26 mouse cellular contexts compared by ENCODE assay signal in the genomic region with DNA sequence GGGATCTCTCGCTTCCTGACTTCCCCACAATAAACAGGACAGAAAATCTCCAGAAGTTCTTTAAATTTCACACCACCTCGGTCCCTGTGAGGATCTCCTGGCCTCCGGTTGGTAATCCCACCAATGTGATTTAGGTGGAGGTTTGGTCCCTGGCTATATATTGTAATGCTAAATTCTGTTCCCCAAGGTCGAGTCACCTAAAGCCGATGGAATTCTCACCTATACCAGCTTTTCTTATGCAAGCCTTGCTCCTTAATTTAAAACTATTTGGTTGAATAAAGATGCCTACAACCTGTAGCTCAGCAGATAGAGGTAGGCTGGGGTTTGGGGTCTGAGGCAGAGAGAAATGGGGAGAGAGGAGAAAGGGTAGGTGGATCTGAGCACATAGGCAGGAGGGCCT. TPM values are rescaled to one million over a fixed set of nuclear protein-coding genes. Genes with fewer than 3 reads are reported as not detected.
DNase-seq lines count a peak whose midpoint lies in the region; ATAC-seq and TF ChIP-seq lines count a peak whose summit lies in the region.
"Had no signal": no experiment of that assay in that cellular context is flagged by ENCODE, and none has a peak within 500 bp of the region (broad histone marks: within the 10 kb centered on the region; RNA-seq: fewer than 3 reads in every experiment).

No protein-coding gene starts in this region.

- TF ChIP-seq EP300 in liver, postnatal 0 days (IDR thresholded peaks at IDR 0.05; ENCODE audit: low read depth): no peak

- H3K36me3 ChIP-seq in E14TG2a.4 (ENCODE audit: insufficient read depth, low read length): peaks cover 81% of the 10 kb centered on the region
- H3K36me3 ChIP-seq in intestine, postnatal 0 days (ENCODE audit: control insufficient read depth, insufficient read depth): peaks cover 54% of the 10 kb centered on the region
- peaks cover 14% of the 10 kb centered on the region for H3K36me3 ChIP-seq in heart, embryonic 11.5 days (ENCODE audit: control insufficient read depth, insufficient read depth, low read length)
- peaks cover 48% of the 10 kb centered on the region for H3K36me3 ChIP-seq in liver, postnatal 0 days (replicated peaks; ENCODE audit: insufficient read depth, low read length)

- no peak for TF ChIP-seq CTCF in E14TG2a.4 (conservative IDR thresholded peaks at IDR 0.05; ENCODE audit: low read length)
- no peak for TF ChIP-seq CTCF in intestine, postnatal 0 days (IDR thresholded peaks at IDR 0.05; ENCODE audit: low read depth)
- no peak for TF ChIP-seq CTCF in liver, postnatal 0 days (IDR thresholded peaks at IDR 0.05; ENCODE audit: low read depth)

- no peak for ATAC-seq in intestine, postnatal 0 days
- ATAC-seq in heart, embryonic 11.5 days (replicated peaks; ENCODE audit: insufficient number of reproducible peaks, low FRiP score, low TSS enrichment): no peak
- no peak for ATAC-seq in liver, postnatal 0 days
- ATAC-seq: activated CD4-positive, CD25-positive, alpha-beta regulatory T cell, adult 4 months; CD4-positive, CD25-positive, alpha-beta regulatory T cell, adult 4 months; forebrain, embryonic 13.5 days; forebrain, embryonic 15.5 days; forebrain, postnatal 0 days; Patski had no signal

- no peak overlapping the region for H3K27ac ChIP-seq in intestine, postnatal 0 days (ENCODE audit: low read depth, low read length)
- no peak overlapping the region for H3K27ac ChIP-seq in heart, embryonic 11.5 days (ENCODE audit: low read depth, low read length)
- no peak overlapping the region for H3K27ac ChIP-seq in liver, postnatal 0 days (ENCODE audit: low read depth)
- H3K27ac ChIP-seq: embryonic facial prominence, embryonic 10.5 days; embryonic facial prominence, embryonic 12.5 days; forebrain, embryonic 13.5 days; forebrain, embryonic 15.5 days had no signal

- no peak overlapping the region for H3K4me2 ChIP-seq in intestine, postnatal 0 days (replicated peaks; ENCODE audit: low read depth)
- no peak overlapping the region for H3K4me2 ChIP-seq in heart, embryonic 11.5 days
- H3K4me2 ChIP-seq in liver, postnatal 0 days (ENCODE audit: low read depth, low read length): no peak overlapping the region
- H3K4me2 ChIP-seq: embryonic facial prominence, embryonic 12.5 days; forebrain, embryonic 13.5 days; forebrain, embryonic 15.5 days had no signal

- WGBS in intestine, postnatal 0 days: 70% methylated on average over 5 of the region's 5 CpGs
- WGBS in heart, embryonic 11.5 days (ENCODE audit: insufficient replicate concordance): 65% methylated on average over 5 of the region's 5 CpGs
- WGBS in liver, postnatal 0 days (ENCODE audit: insufficient replicate concordance): 77% methylated on average over 5 of the region's 5 CpGs

- H3K9me3 ChIP-seq in E14TG2a.4 (ENCODE audit: low read length): no peaks in the 10 kb centered on the region
- no peaks in the 10 kb centered on the region for H3K9me3 ChIP-seq in intestine, postnatal 0 days (ENCODE audit: control insufficient read depth)
- H3K9me3 ChIP-seq in heart, embryonic 11.5 days (replicated peaks; ENCODE audit: control insufficient read depth, low read length): no peaks in the 10 kb centered on the region
- H3K9me3 ChIP-seq in liver, postnatal 0 days (ENCODE audit: low read length): no peaks in the 10 kb centered on the region
- H3K9me3 ChIP-seq: embryonic facial prominence, embryonic 10.5 days; embryonic facial prominence, embryonic 12.5 days; forebrain, embryonic 13.5 days; forebrain, embryonic 15.5 days; G1E had no signal

- H3K4me1 ChIP-seq in E14TG2a.4 (replicated peaks; ENCODE audit: low read depth, low read length): peaks cover 91% of the 10 kb centered on the region
- peaks cover 4% of the 10 kb centered on the region; the same call in 1 of the 2 replicates for H3K4me1 ChIP-seq in intestine, postnatal 0 days (replicated peaks; ENCODE audit: control insufficient read depth, insufficient read depth, low read length)
- H3K4me1 ChIP-seq in heart, embryonic 11.5 days (ENCODE audit: control insufficient read depth, insufficient read depth, low read length): peaks cover 4% of the 10 kb centered on the region; the same call in 1 of the 2 replicates
- H3K4me1 ChIP-seq in liver, postnatal 0 days (ENCODE audit: insufficient read depth): peaks cover 9% of the 10 kb centered on the region; the same call in 1 of the 2 replicates

- H3K27me3 ChIP-seq in E14TG2a.4 (ENCODE audit: insufficient read depth, low read length): no peaks in the 10 kb centered on the region
- no peaks in the 10 kb centered on the region for H3K27me3 ChIP-seq in intestine, postnatal 0 days (replicated peaks; ENCODE audit: control insufficient read depth, insufficient read depth, low read length)
- H3K27me3 ChIP-seq in heart, embryonic 11.5 days (ENCODE audit: control insufficient read depth, insufficient read depth, low read length): no peaks in the 10 kb centered on the region
- H3K27me3 ChIP-seq in liver, postnatal 0 days (ENCODE audit: insufficient read depth, low read length): no peaks in the 10 kb centered on the region
- H3K27me3 ChIP-seq: CH12.LX; embryonic facial prominence, embryonic 12.5 days; forebrain, embryonic 13.5 days; forebrain, embryonic 15.5 days; Patski had no signal

- no peak overlapping the region for H3K9ac ChIP-seq in intestine, postnatal 0 days (ENCODE audit: low read depth, low read length)
- H3K9ac ChIP-seq in heart, embryonic 11.5 days (ENCODE audit: low read depth, low read length): no peak overlapping the region
- no peak overlapping the region for H3K9ac ChIP-seq in liver, postnatal 0 days (replicated peaks)
- H3K9ac ChIP-seq: embryonic facial prominence, embryonic 12.5 days; forebrain, embryonic 13.5 days; forebrain, embryonic 15.5 days; forebrain, postnatal 0 days had no signal

- DNase-seq in ES-CJ7 (ENCODE audit: low read depth, low spot score): peak; percentile 63
- peak; percentile 92 for DNase-seq in R1 (ENCODE audit: low read depth, low spot score)
- no peak for DNase-seq in liver, postnatal 0 days
- DNase-seq: adrenal gland, adult 8-10 months; adrenal gland, postnatal 14 days; adrenal gland, postnatal 36 days; B cell, adult 2 months; cerebellum, adult 11-12 months; cerebellum, adult 2 months; cerebellum, adult 9-10 months; cerebellum, postnatal 10 days; cerebellum, postnatal 25 days; forebrain, postnatal 0 days had no signal

- H3K4me3 ChIP-seq in E14TG2a.4 (replicated peaks; ENCODE audit: low read length): peak overlapping the region; percentile 49
- no peak overlapping the region for H3K4me3 ChIP-seq in intestine, postnatal 0 days (ENCODE audit: low read depth, low read length)
- no peak overlapping the region for H3K4me3 ChIP-seq in heart, embryonic 11.5 days (ENCODE audit: low read depth, low read length)
- no peak overlapping the region for H3K4me3 ChIP-seq in liver, postnatal 0 days (ENCODE audit: low read depth, low read length)
- H3K4me3 ChIP-seq: embryonic facial prominence, embryonic 10.5 days; embryonic facial prominence, embryonic 12.5 days; forebrain, embryonic 13.5 days; forebrain, embryonic 15.5 days had no signal

RNA-seq across cellular contexts. Expression of gene Nhlrc3, which starts 5.4 kb away (rescaled TPM):
- polyA plus RNA-seq in intestine, postnatal 0 days (2015; fragmentation: Nextera tagmentation; extraction: Ambion mirVana): 21.0 and 22.8 TPM in 2 replicates
- 6.4 and 9.7 TPM in 2 replicates for polyA plus RNA-seq in heart, embryonic 11.5 days (2014; fragmentation: Nextera tagmentation; extraction: Ambion mirVana)
- polyA plus RNA-seq in liver, postnatal 0 days (2015; fragmentation: Nextera tagmentation; extraction: Ambion mirVana): 5.0 and 6.1 TPM in 2 replicates

RNA-seq across cellular contexts. Expression of gene Proser1, which starts 5.7 kb away (rescaled TPM):
- polyA plus RNA-seq in intestine, postnatal 0 days (2015; fragmentation: Nextera tagmentation; extraction: Ambion mirVana): 8.9 and 9.7 TPM in 2 replicates
- 12.4 and 17.6 TPM in 2 replicates for polyA plus RNA-seq in heart, embryonic 11.5 days (2014; fragmentation: Nextera tagmentation; extraction: Ambion mirVana)
- polyA plus RNA-seq in liver, postnatal 0 days (2015; fragmentation: Nextera tagmentation; extraction: Ambion mirVana): 4.0 and 4.1 TPM in 2 replicates

RNA-seq across cellular contexts. Expression of gene Stoml3, which starts 30.7 kb away (rescaled TPM):
- polyA plus RNA-seq in intestine, postnatal 0 days (2015; fragmentation: Nextera tagmentation; extraction: Ambion mirVana): not detected in 2 replicates
- 0.13 and 0.17 TPM in 2 replicates for polyA plus RNA-seq in heart, embryonic 11.5 days (2014; fragmentation: Nextera tagmentation; extraction: Ambion mirVana)
- polyA plus RNA-seq in liver, postnatal 0 days (2015; fragmentation: Nextera tagmentation; extraction: Ambion mirVana): not detected in 2 replicates
- polyA plus RNA-seq: activated CD4-positive, CD25-positive, alpha-beta regulatory T cell, adult 4 months; CD4-positive, CD25-positive, alpha-beta regulatory T cell, adult 4 months; embryonic facial prominence, embryonic 10.5 days; embryonic facial prominence, embryonic 12.5 days; forebrain, embryonic 11.5 days; forebrain, embryonic 13.5 days; forebrain, embryonic 15.5 days; G1E had no signal
